Mouse (Mus musculus): ENCODE results near the gene Eif3b.

DNA sequence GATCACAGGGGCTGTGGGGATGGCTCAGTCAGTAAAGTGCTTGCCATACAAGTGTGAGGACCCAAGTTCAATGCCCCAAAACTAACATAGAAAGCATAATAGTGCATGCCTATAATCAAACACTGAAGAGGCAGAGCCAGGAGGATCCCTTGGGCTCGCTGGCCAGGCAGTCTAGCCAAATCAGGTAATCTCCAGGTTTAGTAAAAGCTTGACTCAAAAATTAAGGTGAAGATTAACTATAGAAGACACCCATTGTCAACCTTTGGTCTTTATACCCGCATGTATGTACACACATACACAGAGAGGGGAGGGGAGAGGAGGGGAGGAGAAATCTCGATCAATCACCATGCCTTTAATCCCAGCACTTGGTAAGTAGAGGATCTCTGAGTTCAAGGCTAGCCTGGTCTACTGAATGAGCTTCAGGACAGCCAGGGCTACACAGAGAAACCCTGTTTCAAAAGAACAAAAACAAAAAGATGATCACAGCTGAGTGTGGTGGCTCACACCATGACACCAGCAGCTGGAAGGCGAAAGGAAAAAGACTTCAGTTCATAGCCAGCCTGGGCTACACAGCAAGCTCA lies 43.8 kb upstream of the Eif3b start:
- no peak for TF ChIP-seq POLR2A (IDR thresholded peaks at IDR 0.05; ENCODE audit: low read depth, low read length)
- no peak for TF ChIP-seq CTCF (conservative IDR thresholded peaks at IDR 0.05; ENCODE audit: insufficient read depth, insufficient read length, low read depth, low read length)

Data from kidney, adult 2 months (tissue).